13 mouse cellular contexts compared by ENCODE assay signal in genomic region chr2:32458300-32458699, GRCm38 (mm10). TPM values are rescaled to one million over a fixed set of nuclear protein-coding genes. Genes with fewer than 3 reads are reported as not detected.
DNase-seq lines count a peak whose midpoint lies in the region; TF ChIP-seq lines count a peak whose summit lies in the region.
"Had no signal": no experiment of that assay in that cellular context is flagged by ENCODE, and none has a peak within 500 bp of the region (broad histone marks: within the 10 kb centered on the region; RNA-seq: fewer than 3 reads in every experiment).

No protein-coding gene starts in this region.

- TF ChIP-seq CTCF in gastrocnemius, adult 2 months (IDR thresholded peaks at IDR 0.05) = no peak

- intact Hi-C loops in gastrocnemius, adult 2 months (cut with DNase I) = no loop called here
- intact Hi-C loops in left cerebral cortex, postnatal 36 days (cut with DNase I) = no loop called here

- H3K4me3 ChIP-seq in gastrocnemius, adult 2 months = no peak overlapping the region
- H3K4me3 ChIP-seq: forebrain, embryonic 10.5 days; hindbrain, embryonic 12.5 days had no signal

- DNase-seq in gastrocnemius, adult 2 months = peak; percentile 61
- DNase-seq in gastrocnemius, postnatal 4 days (ENCODE audit: low spot score in 2 of 2) = no peak
- peak; percentile 90 for DNase-seq in Muller cell, postnatal 12 days (ENCODE audit: inconsistent ontology term)
- DNase-seq in gastrocnemius, postnatal 25 days = peak; percentile 60
- peak; percentile 45 for DNase-seq in lung, postnatal 14 days
- DNase-seq in cerebellum, adult 11 months = no peak
- DNase-seq in left cerebral cortex, postnatal 36 days (ENCODE audit: low spot score in 2 of 2) = no peak
- DNase-seq in cerebellum, adult 8-10 months = no peak
- DNase-seq: cerebellum, adult 9-11 months; kidney, adult 11 months; right cerebral cortex, postnatal 14 days had no signal

- peak overlapping the region; percentile 59; the same call in 1 of the 2 replicates for H3K27ac ChIP-seq in gastrocnemius, adult 2 months
- H3K27ac ChIP-seq: forebrain, embryonic 10.5 days; hindbrain, embryonic 12.5 days had no signal

RNA-seq across cellular contexts. Expression of gene Slc25a25, which starts 7.1 kb away (rescaled TPM):
- total RNA-seq in gastrocnemius, adult 2 months (2021) = 100 to 1,000 TPM in 1 of 2 experiments, 10 to 100 TPM in 1; 45.3 to 211 TPM
- total RNA-seq in gastrocnemius, postnatal 4 days (2021) = 10 to 100 TPM; 14.0 to 25.1 TPM
- 10 to 100 TPM; 19.2 to 68.3 TPM for total RNA-seq in gastrocnemius, postnatal 25 days (2021)
- total RNA-seq in left cerebral cortex, postnatal 36 days (2021) = 10 to 100 TPM; 58.5 to 60.5 TPM

RNA-seq across cellular contexts. Expression of gene Naif1, which starts 8.0 kb away (rescaled TPM):
- 1 to 10 TPM; 2.2 to 2.3 TPM for total RNA-seq in gastrocnemius, adult 2 months (2021)
- total RNA-seq in gastrocnemius, postnatal 4 days (2021) = 1 to 10 TPM; 3.9 to 4.0 TPM
- total RNA-seq in gastrocnemius, postnatal 25 days (2021) = 1 to 10 TPM; 1.6 to 2.0 TPM
- total RNA-seq in left cerebral cortex, postnatal 36 days (2021) = 1 to 10 TPM; 3.9 TPM

Comparison
In these comparisons a context has a peak if more than half of its experiments do, and no peak if none do; other contexts are left out.
1. DNase-seq: peak in gastrocnemius, adult 2 months (single experiment), Muller cell, postnatal 12 days (single experiment), gastrocnemius, postnatal 25 days (single experiment) and lung, postnatal 14 days (single experiment); none in gastrocnemius, postnatal 4 days (0 of 2), cerebellum, adult 11 months (single experiment), left cerebral cortex, postnatal 36 days (0 of 2) and cerebellum, adult 8-10 months (single experiment).